29 mouse cellular contexts compared by ENCODE assay signal in the genomic region with DNA sequence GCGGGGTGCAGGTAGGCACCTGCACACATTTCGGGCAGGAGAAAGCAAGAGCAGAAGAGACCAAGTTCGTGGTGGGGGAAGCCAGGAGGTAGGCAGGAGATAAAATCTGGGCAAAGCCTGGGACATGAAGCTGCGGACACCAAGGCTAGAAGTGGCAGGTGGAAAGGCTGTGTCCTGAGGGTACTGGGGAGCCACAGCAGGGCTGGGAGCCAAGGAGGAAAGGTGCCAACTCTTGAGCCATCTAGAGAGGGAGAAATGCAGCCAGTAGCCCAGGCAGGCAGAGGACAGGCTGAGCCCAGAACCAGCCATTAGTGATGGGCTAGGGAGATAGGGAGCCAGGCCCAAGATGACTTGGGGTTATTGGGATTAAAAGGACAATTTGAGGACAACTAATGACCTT. TPM values are rescaled to one million over a fixed set of nuclear protein-coding genes. Genes with fewer than 3 reads are reported as not detected.
DNase-seq lines count a peak whose midpoint lies in the region; ATAC-seq lines count a peak whose summit lies in the region.
"Had no signal": no experiment of that assay in that cellular context is flagged by ENCODE, and none has a peak within 500 bp of the region (broad histone marks: within the 10 kb centered on the region; RNA-seq: fewer than 3 reads in every experiment).

No protein-coding gene starts in this region.

- H3K36me3 ChIP-seq in forebrain, embryonic 16.5 days (ENCODE audit: control insufficient read depth, insufficient read depth), result no peaks in the 10 kb centered on the region; the same call in 1 of the 2 replicates
- H3K36me3 ChIP-seq: limb, embryonic 13.5 days; lung, embryonic 15.5 days; neural tube, embryonic 13.5 days; stomach, embryonic 15.5 days had no signal

- H3K4me1 ChIP-seq in forebrain, embryonic 16.5 days (replicated peaks; ENCODE audit: control insufficient read depth, insufficient read depth, low read length), result no peaks in the 10 kb centered on the region
- H3K4me1 ChIP-seq: forebrain, embryonic 13.5 days; hindbrain, embryonic 13.5 days; limb, embryonic 13.5 days; lung, embryonic 15.5 days; neural tube, embryonic 13.5 days; stomach, embryonic 15.5 days had no signal

- H3K27me3 ChIP-seq in forebrain, embryonic 16.5 days (replicated peaks; ENCODE audit: control insufficient read depth, insufficient read depth, low read length), result no peaks in the 10 kb centered on the region

- H3K4me2 ChIP-seq in forebrain, embryonic 16.5 days (ENCODE audit: low read length), result no peak overlapping the region
- H3K4me2 ChIP-seq: forebrain, embryonic 13.5 days; heart, embryonic 11.5 days; hindbrain, embryonic 13.5 days; limb, embryonic 13.5 days; liver, embryonic 11.5 days; lung, embryonic 15.5 days; midbrain, embryonic 11.5 days; neural tube, embryonic 13.5 days; stomach, embryonic 15.5 days had no signal

- ATAC-seq in cerebellum, adult (ENCODE audit: insufficient number of reproducible peaks, low FRiP score, low TSS enrichment), result peak; percentile 79; the same call in 1 of the 2 replicates
- no peak for ATAC-seq in forebrain, embryonic 16.5 days
- ATAC-seq: forebrain, embryonic 13.5 days; inflammation-experienced regulatory T-cells, adult 6 months; midbrain, embryonic 16.5 days had no signal

- WGBS in forebrain, embryonic 16.5 days, result 91% methylated on average over 4 of the region's 4 CpGs

- H3K9me3 ChIP-seq in forebrain, embryonic 16.5 days (ENCODE audit: control insufficient read depth, low read length), result no peaks in the 10 kb centered on the region
- H3K9me3 ChIP-seq: forebrain, embryonic 13.5 days; hindbrain, embryonic 13.5 days; limb, embryonic 13.5 days; lung, embryonic 15.5 days; neural tube, embryonic 13.5 days; stomach, embryonic 15.5 days had no signal

- no peak overlapping the region for H3K4me3 ChIP-seq in forebrain, embryonic 16.5 days (replicated peaks; ENCODE audit: low read length)
- H3K4me3 ChIP-seq: forebrain, embryonic 13.5 days; hindbrain, embryonic 13.5 days; left cerebral cortex, adult 2 months; limb, embryonic 13.5 days; lung, embryonic 15.5 days; neural tube, embryonic 13.5 days; stomach, embryonic 15.5 days had no signal

- H3K27ac ChIP-seq in forebrain, embryonic 16.5 days (ENCODE audit: low read length), result no peak overlapping the region
- H3K27ac ChIP-seq: forebrain, embryonic 13.5 days; hindbrain, embryonic 13.5 days; left cerebral cortex, adult 2 months; limb, embryonic 13.5 days; lung, embryonic 15.5 days; neural tube, embryonic 13.5 days; stomach, embryonic 15.5 days had no signal

- peak; percentile 96 for DNase-seq in brain, adult 2 months (ENCODE audit: low read depth, low spot score)
- peak; percentile 94 for DNase-seq in cerebellum, adult 8-10 months
- DNase-seq in cerebellum, postnatal 25 days, result peak; percentile 97
- no peak for DNase-seq in retina, embryonic 14.5 days (ENCODE audit: low spot score)
- no peak for DNase-seq in heart, postnatal 4 days
- DNase-seq: B cell, adult 2 months; gastrocnemius, postnatal 25 days; heart, adult 18-20 months; heart, postnatal 36 days; kidney, adult 11 months; kidney, postnatal 14 days; layer of hippocampus, adult 9-11 months; lung, postnatal 36 days had no signal

- no peak overlapping the region for H3K9ac ChIP-seq in forebrain, embryonic 16.5 days (replicated peaks; ENCODE audit: low read depth, low read length)
- H3K9ac ChIP-seq: forebrain, embryonic 13.5 days; hindbrain, embryonic 13.5 days; limb, embryonic 13.5 days; lung, embryonic 15.5 days; neural tube, embryonic 13.5 days; stomach, embryonic 15.5 days had no signal

RNA-seq across cellular contexts. Expression of a gene that starts 6.2 kb away (rescaled TPM):
- not detected for total RNA-seq in heart, postnatal 4 days (2021)
- polyA plus RNA-seq in forebrain, embryonic 16.5 days (2015; fragmentation: Nextera tagmentation; extraction: Ambion mirVana), result 0.86 and 2.3 TPM in 2 replicates
- total RNA-seq: gastrocnemius, postnatal 25 days had no signal
- polyA plus RNA-seq: inflammation-experienced regulatory T-cells, adult 6 months had no signal

RNA-seq across cellular contexts. Expression of a gene that starts 7.9 kb away (rescaled TPM):
- total RNA-seq in heart, postnatal 4 days (2021), result 1 to 10 TPM in 1 of 2 experiments, under 1 TPM in 1; 0.88 to 1.4 TPM
- polyA plus RNA-seq in forebrain, embryonic 16.5 days (2015; fragmentation: Nextera tagmentation; extraction: Ambion mirVana), result 27.2 and 37.2 TPM in 2 replicates
- polyA plus RNA-seq: inflammation-experienced regulatory T-cells, adult 6 months; liver, embryonic 16.5 days had no signal

RNA-seq across cellular contexts. Expression of a gene that starts 37.0 kb away (rescaled TPM):
- 10 to 100 TPM; 50.2 to 51.9 TPM for total RNA-seq in heart, postnatal 4 days (2021)
- polyA plus RNA-seq in forebrain, embryonic 16.5 days (2015; fragmentation: Nextera tagmentation; extraction: Ambion mirVana), result 10.6 and 12.6 TPM in 2 replicates
- total RNA-seq: megakaryocyte, adult 5-6 weeks had no signal
- polyA plus RNA-seq: inflammation-experienced regulatory T-cells, adult 6 months; liver, embryonic 16.5 days had no signal

Comparison
In these comparisons a context has a peak if more than half of its experiments do, and no peak if none do; other contexts are left out.
1. DNase-seq: peak in brain, adult 2 months (single experiment), cerebellum, adult 8-10 months (single experiment) and cerebellum, postnatal 25 days (2 of 2); none in retina, embryonic 14.5 days (single experiment) and heart, postnatal 4 days (single experiment).